Mouse (Mus musculus) inflammation-experienced regulatory T-cells, adult 16 weeks (primary cell): Measurements from ENCODE around the gene Trem3. TPM values are rescaled to one million over a fixed set of nuclear protein-coding genes. Genes with fewer than 3 reads are reported as not detected.

ENCODE experiments used
- polyA plus RNA-seq: library from polyadenylated mRNA; unstranded; fragments of 100-300 nt; shearing (Covaris generic); gene quantifications from one replicate; pipeline ENCODE4 v1.2.1, GENCODE M21; 2017

The Trem3 gene
- polyA plus RNA-seq = not detected

DNA sequence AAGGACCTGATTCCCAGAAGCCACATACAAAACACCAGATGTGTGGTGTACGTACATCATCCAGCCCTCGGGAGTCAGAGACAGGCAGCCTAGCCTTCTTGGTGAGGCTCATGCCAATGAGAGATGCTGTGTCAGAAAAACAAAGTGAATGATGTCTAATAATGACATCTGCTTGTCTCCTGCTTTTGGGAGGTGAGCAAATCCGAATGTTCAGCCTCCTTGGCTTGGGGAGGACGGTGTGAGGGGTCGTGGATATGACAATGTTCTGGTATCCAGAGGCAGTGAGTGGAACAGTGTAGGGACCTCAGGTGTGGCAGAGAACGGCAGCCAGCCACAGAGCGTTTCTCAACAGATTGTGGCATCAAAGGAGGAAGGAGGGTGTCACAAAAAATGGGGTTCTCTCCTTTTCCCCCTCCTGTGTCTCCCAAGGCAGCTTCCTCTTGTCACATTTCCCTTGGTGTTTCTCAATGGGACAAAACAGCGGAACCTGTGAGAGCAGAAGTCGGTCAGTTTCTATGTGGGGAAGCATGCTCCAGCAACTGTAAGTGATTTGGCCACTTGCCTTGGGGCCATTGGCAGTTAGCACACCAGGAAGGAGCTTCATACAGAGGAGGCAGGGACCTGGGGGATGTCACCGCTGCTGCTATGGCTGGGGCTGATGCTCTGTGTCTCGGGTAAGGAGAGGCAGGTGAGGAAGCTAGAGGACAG lies at the start of gene Trem3:
Gene Trem3, plus strand, starts transcription at position 557 of the 708 bp plus-strand sequence.

DNA sequence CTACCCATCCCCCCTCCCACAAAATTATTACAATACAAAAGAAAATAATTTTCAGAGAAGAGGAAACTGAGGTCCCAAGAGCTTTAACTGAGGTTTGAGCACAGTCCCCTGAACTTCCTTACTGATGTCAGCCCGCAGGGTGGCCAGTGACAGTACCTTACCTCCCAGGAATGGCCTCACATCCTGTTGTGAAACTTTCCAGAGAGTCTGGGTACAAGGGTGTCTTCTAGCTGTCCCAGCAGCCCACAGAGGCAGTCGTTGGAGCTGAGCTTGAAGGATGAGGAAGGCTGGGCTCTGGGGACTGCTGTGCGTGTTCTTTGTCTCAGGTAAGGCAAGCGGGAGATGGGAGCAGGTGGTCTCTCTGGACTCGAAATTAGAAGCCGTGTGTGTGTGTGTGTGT lies 15.1 kb upstream of the Trem3 start, which contains the start of gene Trem1:
Gene Trem1, plus strand, starts transcription at position 251 of the 400 bp plus-strand sequence.

DNA sequence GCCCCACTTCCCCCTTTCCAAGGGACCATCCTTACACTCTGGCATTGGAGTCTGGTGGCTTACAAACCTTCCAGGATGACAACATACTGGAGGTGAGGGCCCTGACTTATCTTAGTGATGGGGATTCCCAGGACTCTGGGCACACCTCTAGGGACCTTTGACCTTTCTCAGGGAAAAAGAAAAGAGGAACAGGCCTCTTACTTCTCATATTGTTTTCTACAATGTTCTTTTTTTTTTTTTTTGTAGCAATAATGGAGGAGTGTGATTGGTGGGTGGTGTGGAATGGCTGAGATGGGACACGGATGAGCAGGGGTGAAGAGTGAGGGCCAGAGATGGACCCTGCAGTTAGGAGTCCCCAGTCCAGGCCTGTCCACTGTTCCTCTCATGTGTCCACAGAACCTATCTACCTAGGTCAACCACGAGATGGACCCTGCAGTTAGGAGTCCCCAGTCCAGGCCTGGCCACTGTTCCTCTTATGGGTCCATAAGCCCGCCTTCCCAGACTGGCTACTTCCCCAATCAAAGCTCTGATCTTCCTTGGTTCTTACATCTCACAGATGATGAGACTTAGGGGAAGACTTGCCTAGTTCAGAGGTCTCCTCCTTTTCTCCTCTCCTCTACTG lies 16.3 kb downstream of the Trem3 start, which contains the start of gene Treml4:
Gene Treml4, plus strand, starts transcription at position 555 of the 622 bp plus-strand sequence.

DNA sequence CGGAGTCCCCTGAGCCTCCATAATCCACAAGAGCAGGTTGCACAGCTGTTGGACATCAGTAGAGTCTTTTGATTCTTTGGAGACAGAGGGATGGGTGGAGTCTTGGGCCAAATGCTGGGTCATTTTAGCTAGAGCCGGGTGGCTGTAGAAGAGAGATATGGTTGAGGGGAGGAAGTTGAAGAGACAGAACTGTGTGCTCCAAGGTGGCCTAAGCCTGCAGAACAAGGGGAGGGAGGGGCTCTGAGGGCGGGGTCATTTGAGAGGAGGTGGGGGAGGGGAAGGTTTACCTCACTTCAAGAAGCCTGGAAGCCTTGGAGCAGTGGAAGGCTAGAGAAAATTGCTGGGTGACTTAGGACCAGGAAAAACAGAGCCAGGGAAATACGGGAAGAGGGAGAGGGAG lies 51.6 kb downstream of the Trem3 start, which contains the start of gene Treml2:
Gene Treml2, plus strand, starts transcription at position 296 of the 400 bp plus-strand sequence.

Other genes starting within 250 kb of the Trem3 start
- not detected for gene 1700122O11Rik, start 209.5 kb upstream of the Trem3 start, polyA plus RNA-seq
- not detected for gene 1700067P10Rik, start 158.5 kb upstream of the Trem3 start, polyA plus RNA-seq
- not detected for gene 9830107B12Rik, start 101.5 kb upstream of the Trem3 start, polyA plus RNA-seq
- gene A530064D06Rik, start 80.5 kb upstream of the Trem3 start, polyA plus RNA-seq = not detected
- not detected for gene Trem1, start 15.0 kb upstream of the Trem3 start, polyA plus RNA-seq
- gene Treml4, start 16.5 kb downstream of the Trem3 start, polyA plus RNA-seq = 5.6 TPM
- gene Treml2, start 51.7 kb downstream of the Trem3 start, polyA plus RNA-seq = 22.9 TPM
- 4.3 TPM for gene B430306N03Rik, start 68.4 kb downstream of the Trem3 start, polyA plus RNA-seq
- not detected for gene Trem2, start 98.6 kb downstream of the Trem3 start, polyA plus RNA-seq
- gene Treml1, start 112.1 kb downstream of the Trem3 start, polyA plus RNA-seq = not detected
- 8.0 TPM for gene Nfya, start 162.1 kb downstream of the Trem3 start, polyA plus RNA-seq
- gene Oard1, start 162.2 kb downstream of the Trem3 start, polyA plus RNA-seq = 97.7 TPM
- 5.7 TPM for gene Apobec2, start 185.2 kb downstream of the Trem3 start, polyA plus RNA-seq
- not detected for gene Tspo2, start 203.7 kb downstream of the Trem3 start, polyA plus RNA-seq
- gene Unc5cl, start 207.1 kb downstream of the Trem3 start, polyA plus RNA-seq = 43.9 TPM